ENCODE assay signal across 8 mouse cellular contexts in the genomic region with DNA sequence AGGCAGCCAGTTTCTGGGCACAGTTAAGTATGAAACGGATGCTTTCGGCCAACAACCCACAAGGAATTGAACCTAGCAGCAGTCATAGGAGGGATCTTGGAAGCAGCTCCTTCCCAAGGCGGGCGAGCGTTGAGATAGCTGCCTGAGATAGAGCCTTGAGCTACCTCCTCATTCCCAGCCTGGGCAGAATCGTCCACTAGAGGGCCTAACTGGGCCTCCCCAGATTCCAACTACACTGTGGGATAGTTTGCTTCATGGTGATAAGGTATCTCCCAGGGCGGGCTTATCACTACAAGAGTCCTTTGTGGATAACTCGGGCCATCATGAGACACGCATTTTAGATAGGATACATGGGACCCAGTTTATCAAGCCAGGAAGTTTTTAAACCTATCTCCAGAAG. TPM values are rescaled to one million over a fixed set of nuclear protein-coding genes. Genes with fewer than 3 reads are reported as not detected.
DNase-seq lines count a peak whose midpoint lies in the region; ATAC-seq and TF ChIP-seq lines count a peak whose summit lies in the region.
"Had no signal": no experiment of that assay in that cellular context is flagged by ENCODE, and none has a peak within 500 bp of the region (broad histone marks: within the 10 kb centered on the region; RNA-seq: fewer than 3 reads in every experiment).

No protein-coding gene starts in this region.

- H3K4me3 ChIP-seq in kidney, embryonic 16.5 days (ENCODE audit: low read length), result no peak overlapping the region
- H3K4me3 ChIP-seq in liver, embryonic 14.5 days (ENCODE audit: insufficient read depth in 1 of 2, low read depth in 2 of 2, low read length in 2 of 2), result no peak overlapping the region
- no peak overlapping the region for H3K4me3 ChIP-seq in forebrain, embryonic 11.5 days (ENCODE audit: low read depth, low read length)
- H3K4me3 ChIP-seq: forebrain, embryonic 15.5 days had no signal

- H3K4me1 ChIP-seq in kidney, embryonic 16.5 days (ENCODE audit: insufficient read depth, low read length), result no peaks in the 10 kb centered on the region
- 0 out of 4 replicates have a peak, but pooled peaks cover 0 to 3% of the 10 kb centered on the region in 2 experiments for H3K4me1 ChIP-seq in liver, embryonic 14.5 days (replicated peaks; ENCODE audit: control insufficient read depth in 2 of 2, insufficient read depth in 2 of 2, low read length in 1 of 2)
- no peaks in the 10 kb centered on the region; the same call in 1 of the 2 replicates for H3K4me1 ChIP-seq in forebrain, embryonic 11.5 days (replicated peaks; ENCODE audit: control insufficient read depth, insufficient read depth, low read length)
- H3K4me1 ChIP-seq: forebrain, embryonic 15.5 days had no signal

- H3K27me3 ChIP-seq in kidney, embryonic 16.5 days (ENCODE audit: insufficient read depth, low read length), result no peaks in the 10 kb centered on the region
- H3K27me3 ChIP-seq in liver, embryonic 14.5 days (ENCODE audit: control insufficient read depth, insufficient read depth, low read length), result no peaks in the 10 kb centered on the region
- no peaks in the 10 kb centered on the region for H3K27me3 ChIP-seq in forebrain, embryonic 11.5 days (ENCODE audit: control insufficient read depth, insufficient read depth, low read length)
- H3K27me3 ChIP-seq: forebrain, embryonic 15.5 days had no signal

- DNase-seq in kidney, adult 18-20 months, result peak; percentile 7
- DNase-seq in right cerebral cortex, postnatal 14 days, result peak; percentile 40
- no peak for DNase-seq in right cerebral cortex, postnatal 10 days (ENCODE audit: low spot score in 2 of 2)
- DNase-seq in brain, adult 2 months (ENCODE audit: low read depth, low spot score), result peak; percentile 52
- no peak for DNase-seq in liver, embryonic 14.5 days (ENCODE audit: low read depth in 3 of 3, low spot score in 3 of 3)
- DNase-seq in forebrain, embryonic 11.5 days (ENCODE audit: low spot score), result no peak

- TF ChIP-seq CTCF in liver, embryonic 14.5 days (IDR thresholded peaks at IDR 0.05; ENCODE audit: low read depth), result peak; percentile 45

- no peak overlapping the region for H3K4me2 ChIP-seq in kidney, embryonic 16.5 days (replicated peaks; ENCODE audit: low read depth, low read length)
- no peak overlapping the region for H3K4me2 ChIP-seq in liver, embryonic 14.5 days (ENCODE audit: low read depth)
- H3K4me2 ChIP-seq in forebrain, embryonic 11.5 days (ENCODE audit: low read depth, low read length, severe bottlenecking), result no peak overlapping the region
- H3K4me2 ChIP-seq: forebrain, embryonic 15.5 days had no signal

- no peak overlapping the region for H3K27ac ChIP-seq in kidney, embryonic 16.5 days (ENCODE audit: low read length)
- no peak overlapping the region for H3K27ac ChIP-seq in liver, embryonic 14.5 days
- no peak overlapping the region for H3K27ac ChIP-seq in forebrain, embryonic 11.5 days (ENCODE audit: low read depth, low read length)
- H3K27ac ChIP-seq: forebrain, embryonic 15.5 days had no signal

- H3K36me3 ChIP-seq in kidney, embryonic 16.5 days (ENCODE audit: insufficient read depth, low read length), result no peaks in the 10 kb centered on the region
- H3K36me3 ChIP-seq in liver, embryonic 14.5 days (replicated peaks; ENCODE audit: control insufficient read depth, insufficient read depth, low read depth), result no peaks in the 10 kb centered on the region
- no peaks in the 10 kb centered on the region for H3K36me3 ChIP-seq in forebrain, embryonic 11.5 days (ENCODE audit: control insufficient read depth, insufficient read depth, low read length)
- H3K36me3 ChIP-seq: forebrain, embryonic 15.5 days had no signal

- 74% methylated on average over 9 of the region's 9 CpGs for WGBS in kidney, embryonic 16.5 days
- 40% methylated on average over 9 of the region's 9 CpGs for WGBS in liver, embryonic 14.5 days (ENCODE audit: insufficient replicate concordance)
- 75% methylated on average over 9 of the region's 9 CpGs for WGBS in forebrain, embryonic 11.5 days

- TF ChIP-seq EP300 in liver, embryonic 14.5 days (IDR thresholded peaks at IDR 0.05; ENCODE audit: low read depth), result no peak

- H3K9me3 ChIP-seq in kidney, embryonic 16.5 days (ENCODE audit: low read length), result no peaks in the 10 kb centered on the region
- H3K9me3 ChIP-seq in liver, embryonic 14.5 days (ENCODE audit: control insufficient read depth, low read length), result no peaks in the 10 kb centered on the region
- no peaks in the 10 kb centered on the region for H3K9me3 ChIP-seq in forebrain, embryonic 11.5 days (ENCODE audit: control insufficient read depth, low read length)
- H3K9me3 ChIP-seq: forebrain, embryonic 15.5 days had no signal

- no peak for ATAC-seq in kidney, embryonic 16.5 days (ENCODE audit: low FRiP score, low TSS enrichment)
- no peak for ATAC-seq in liver, embryonic 14.5 days (ENCODE audit: insufficient read depth)
- no peak for ATAC-seq in forebrain, embryonic 11.5 days (replicated peaks; ENCODE audit: low FRiP score)
- ATAC-seq: forebrain, embryonic 15.5 days had no signal

- no peak overlapping the region for H3K9ac ChIP-seq in kidney, embryonic 16.5 days (replicated peaks; ENCODE audit: low read length)
- no peak overlapping the region for H3K9ac ChIP-seq in liver, embryonic 14.5 days (replicated peaks)
- H3K9ac ChIP-seq in forebrain, embryonic 11.5 days (ENCODE audit: low read length), result no peak overlapping the region
- H3K9ac ChIP-seq: forebrain, embryonic 15.5 days had no signal

RNA-seq across cellular contexts. Expression of a gene that starts 35.9 kb away (rescaled TPM):
- 96.3 and 103 TPM in 2 replicates for polyA plus RNA-seq in kidney, embryonic 16.5 days (2015; fragmentation: Nextera tagmentation; extraction: Ambion mirVana)
- polyA plus RNA-seq in liver, embryonic 14.5 days (2012; rRNA removed), result 29.4 and 41.9 TPM in 2 replicates
- polyA plus RNA-seq in liver, embryonic 14.5 days (2014; fragmentation: Nextera tagmentation; extraction: Ambion mirVana), result 48.4 and 53.4 TPM in 2 replicates
- 181 and 183 TPM in 2 replicates for polyA plus RNA-seq in forebrain, embryonic 11.5 days (2014; fragmentation: Nextera tagmentation; extraction: Ambion mirVana)

Comparison
In these comparisons a context has a peak if more than half of its experiments do, and no peak if none do; other contexts are left out.
1. DNase-seq: peak in kidney, adult 18-20 months (single experiment), right cerebral cortex, postnatal 14 days (single experiment) and brain, adult 2 months (single experiment); none in right cerebral cortex, postnatal 10 days (0 of 2), liver, embryonic 14.5 days (0 of 3) and forebrain, embryonic 11.5 days (single experiment).